Mouse (Mus musculus): ENCODE results near the gene Spata3.
"Not testable (repeated sequence)": the region's sequence is repeated elsewhere in the genome, so short reads cannot be mapped to it uniquely, and the experiment has no call there.

The Spata3 gene

GRCm38 (mm10) chr1:86016516-86016915 is at the start of gene Spata3:
Gene Spata3 (plus strand): TSS chr1:86016816.
- DNase-seq (ENCODE audit: low spot score in 2 of 2): no peak

GRCm38 (mm10) chr1:85969081-85969480 is 47.5 kb upstream of the Spata3 start:
- no peak for DNase-seq (ENCODE audit: low spot score in 2 of 2)

- DNase-seq (ENCODE audit: low spot score in 2 of 2): peak; percentile 30 to 33
These were observed 47.1 kb upstream of the Spata3 start for GRCm38 (mm10) chr1:85969519-85969918.

GRCm38 (mm10) chr1:85971070-85971469 is 45.5 kb upstream of the Spata3 start:
- DNase-seq (ENCODE audit: low spot score in 2 of 2): no peak

GRCm38 (mm10) chr1:85972341-85972740 is 44.3 kb upstream of the Spata3 start:
- DNase-seq (ENCODE audit: low spot score in 2 of 2): no peak

GRCm38 (mm10) chr1:85973468-85973877 is 43.1 kb upstream of the Spata3 start:
- no peak for DNase-seq (ENCODE audit: low spot score in 2 of 2)

- no peak for DNase-seq (ENCODE audit: low spot score in 2 of 2)
These were observed 38.9 kb upstream of the Spata3 start for GRCm38 (mm10) chr1:85977709-85978108.

- DNase-seq (ENCODE audit: low spot score in 2 of 2): no peak
These were observed 34.8 kb upstream of the Spata3 start for GRCm38 (mm10) chr1:85981738-85982357.

- DNase-seq (ENCODE audit: low spot score in 2 of 2): no peak
These were observed 30.8 kb upstream of the Spata3 start for GRCm38 (mm10) chr1:85985784-85986183.

GRCm38 (mm10) chr1:85988351-85988750 is 28.3 kb upstream of the Spata3 start:
- no peak for DNase-seq (ENCODE audit: low spot score in 2 of 2)

- DNase-seq (ENCODE audit: low spot score in 2 of 2): not testable (repeated sequence)
These were observed 27.7 kb upstream of the Spata3 start for GRCm38 (mm10) chr1:85988882-85989281.

- DNase-seq (ENCODE audit: low spot score in 2 of 2): no peak
These were observed 24.4 kb upstream of the Spata3 start for GRCm38 (mm10) chr1:85992175-85992574.

GRCm38 (mm10) chr1:85993541-85993940 is 23.1 kb upstream of the Spata3 start:
- no peak for DNase-seq (ENCODE audit: low spot score in 2 of 2)

- no peak for DNase-seq (ENCODE audit: low spot score in 2 of 2)
These were observed 19.4 kb upstream of the Spata3 start for GRCm38 (mm10) chr1:85997221-85997620.

- no peak for DNase-seq (ENCODE audit: low spot score in 2 of 2)
These were observed 18.6 kb upstream of the Spata3 start for GRCm38 (mm10) chr1:85998012-85998411.

GRCm38 (mm10) chr1:85999853-86000570 is 16.6 kb upstream of the Spata3 start:
- no peak for DNase-seq (ENCODE audit: low spot score in 2 of 2)

- DNase-seq (ENCODE audit: low spot score in 2 of 2): no peak
These were observed 11.1 kb upstream of the Spata3 start for GRCm38 (mm10) chr1:86005540-86005939.

GRCm38 (mm10) chr1:86006040-86006439 is 10.6 kb upstream of the Spata3 start:
- no peak for DNase-seq (ENCODE audit: low spot score in 2 of 2)

- DNase-seq (ENCODE audit: low spot score in 2 of 2): peak; percentile 77 to 95
These were observed 8.8 kb upstream of the Spata3 start for GRCm38 (mm10) chr1:86007778-86008177.

- not testable (repeated sequence) for DNase-seq (ENCODE audit: low spot score in 2 of 2)
These were observed 858 bp upstream of the Spata3 start for GRCm38 (mm10) chr1:86015758-86016157.

- peak; percentile 57 to 67 for DNase-seq (ENCODE audit: low spot score in 2 of 2)
These were observed 1.8 kb downstream of the Spata3 start for GRCm38 (mm10) chr1:86018235-86019055.

GRCm38 (mm10) chr1:86021365-86021989 is 4.9 kb downstream of the Spata3 start:
- DNase-seq (ENCODE audit: low spot score in 2 of 2): peak in 1 of 2 experiments; percentile 33
